Mouse (Mus musculus) cortical plate, adult 2 months (tissue): ENCODE data around the gene Ak8. TPM values are rescaled to one million over a fixed set of nuclear protein-coding genes. Genes with fewer than 3 reads are reported as not detected.

ENCODE experiments used
- H3K27ac ChIP-seq: fragments of 200-500 bp; 2 replicates; pipeline ENCODE4 v1.5.1; 2012; ENCODE audit warnings: low read length, control low read depth, inconsistent platforms; ENCODE audit not compliant: insufficient read depth
- H3K4me1 ChIP-seq: fragments of 200-500 bp; 2 replicates; pipeline ENCODE4 v1.6.1; 2011; ENCODE audit warnings: low read length; ENCODE audit not compliant: control insufficient read depth, insufficient read depth
- H3K4me3 ChIP-seq: fragments of 200-500 bp; 2 replicates; pipeline ENCODE4 v1.5.1; 2011; ENCODE audit warnings: mild to moderate bottlenecking, low read length, control low read depth; ENCODE audit not compliant: insufficient read depth
- CTCF ChIP-seq: fragments of 200-500 bp; IDR thresholded peaks from 2 replicates; pipeline ENCODE4 v1.5.1; 2011; ENCODE audit warnings: mild to moderate bottlenecking, control low read depth, low read length; ENCODE audit not compliant: insufficient read depth; ENCODE audit errors: extremely low read depth
- POLR2A ChIP-seq: fragments of 200-500 bp; IDR thresholded peaks from 2 replicates; pipeline ENCODE4 v1.6.1; 2011; ENCODE audit warnings: mild to moderate bottlenecking, low read length, control low read depth; ENCODE audit not compliant: insufficient read depth; ENCODE audit errors: extremely low read depth
- polyA plus RNA-seq: library from polyadenylated mRNA; depleted of rRNA; stranded (reverse); fragments of >200 nt; gene quantifications from 2 replicates; pipeline ENCODE4 v1.2.3, GENCODE M21; 2012; rRNA removed

Gene Ak8
- polyA plus RNA-seq, 1 experiment, result 2.2 TPM

DNA sequence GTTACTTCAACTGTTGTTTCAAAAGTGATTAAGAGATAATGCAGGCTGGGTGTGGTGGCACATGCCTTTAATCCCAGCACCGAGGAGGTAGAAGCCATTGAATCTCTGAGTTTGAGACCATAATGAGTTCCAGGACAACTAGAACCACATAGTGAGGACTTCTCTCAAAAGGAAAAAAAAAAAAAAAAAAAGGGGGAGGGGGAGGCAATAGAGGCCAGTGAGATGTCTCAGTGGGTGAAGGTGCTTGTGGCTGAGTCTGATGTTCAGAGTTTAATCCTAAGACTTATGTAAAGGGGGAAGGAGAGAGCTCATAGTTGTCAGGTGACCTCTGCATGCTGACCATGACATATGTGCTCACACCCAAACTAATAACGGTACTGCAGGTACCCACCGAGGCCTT lies 142.1 kb downstream of the Ak8 start:
- Histone ChIP-seq H3K27ac (no peak overlapping the region), H3K4me3 (no peak overlapping the region), H3K4me1 (peaks cover 3% of the 10 kb centered on the region; the same call in 1 of the 2 replicates)
- TF ChIP-seq POLR2A, result no peak
- no peak for TF ChIP-seq CTCF

- no peak overlapping the region for H3K27ac ChIP-seq
- no peaks in the 10 kb centered on the region for H3K4me1 ChIP-seq
- H3K4me3 ChIP-seq, result no peak overlapping the region
- TF ChIP-seq POLR2A, result no peak
- TF ChIP-seq CTCF, result no peak
Measured at GRCm38 (mm10) chr2:28848879-28849278, 148.9 kb downstream of the Ak8 start.

- TF ChIP-seq POLR2A, result no peak
- H3K4me1 ChIP-seq, result no peaks in the 10 kb centered on the region
- H3K27ac ChIP-seq, result no peak overlapping the region
- H3K4me3 ChIP-seq, result no peak overlapping the region
Measured at GRCm38 (mm10) chr2:28852594-28852993, 152.6 kb downstream of the Ak8 start.

GRCm38 (mm10) chr2:28855773-28856172 lies 155.8 kb downstream of the Ak8 start:
- no peak overlapping the region for H3K4me3 ChIP-seq
- TF ChIP-seq POLR2A (no peak), CTCF (no peak)
- H3K4me1 ChIP-seq, result no peaks in the 10 kb centered on the region
- H3K27ac ChIP-seq, result no peak overlapping the region

DNA sequence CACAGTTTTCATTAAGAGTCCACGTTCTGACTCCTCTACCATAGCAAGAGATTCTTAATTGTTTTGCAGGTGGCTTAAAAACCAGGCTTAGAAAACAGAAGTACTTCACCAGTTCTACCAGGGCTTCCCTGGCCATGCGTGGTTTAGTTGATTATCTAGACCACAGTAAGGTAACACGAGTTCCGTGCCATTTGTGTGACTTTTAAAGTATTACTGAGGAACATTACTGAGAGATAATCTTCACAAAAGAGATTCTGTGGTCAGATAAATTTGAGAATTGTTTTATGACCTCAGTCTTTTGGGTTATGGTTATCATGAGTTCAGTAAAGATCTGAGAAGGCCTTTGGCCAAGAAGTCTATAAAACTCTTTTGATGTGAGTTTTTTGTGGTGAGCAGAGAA lies 159.3 kb downstream of the Ak8 start:
- Histone ChIP-seq H3K4me1 (no peaks in the 10 kb centered on the region), H3K4me3 (no peak overlapping the region), H3K27ac (no peak overlapping the region)
- no peak for TF ChIP-seq POLR2A
- TF ChIP-seq CTCF, result no peak

DNA sequence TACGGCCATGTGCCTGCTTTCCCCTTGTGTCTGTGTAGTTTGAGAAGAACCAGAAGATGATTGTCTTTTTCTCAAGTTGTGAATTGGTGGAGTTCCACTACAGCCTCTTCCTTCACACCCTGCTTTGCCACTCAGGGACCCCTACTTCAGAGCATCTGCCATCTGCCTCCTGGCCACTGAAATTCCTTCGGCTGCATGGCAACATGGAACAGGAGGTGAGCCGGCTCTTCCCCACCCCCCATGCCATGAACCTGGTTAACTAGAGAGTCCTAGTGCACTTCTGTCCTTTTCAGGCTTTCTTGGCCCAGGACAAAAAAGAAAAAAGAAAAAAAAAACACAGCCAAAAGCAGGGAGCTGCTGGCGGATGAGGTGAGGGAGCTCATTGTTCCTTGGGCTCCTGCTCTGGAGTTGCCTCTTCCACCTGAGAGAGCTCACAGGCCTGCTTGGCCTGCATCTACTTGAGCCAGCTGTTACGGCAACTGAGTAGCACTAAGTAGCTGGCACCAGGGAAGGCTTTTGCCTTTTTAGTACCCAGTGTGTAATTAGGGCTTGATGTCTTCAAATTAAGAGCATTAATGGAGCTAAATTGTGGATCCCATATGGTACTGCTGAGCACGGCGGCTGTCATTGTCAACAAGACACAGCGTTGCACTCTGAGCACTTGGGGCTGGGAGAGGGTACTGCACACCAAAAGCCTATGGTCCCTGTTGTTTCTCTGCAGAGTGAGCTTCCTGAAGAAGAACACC lies 160.9 kb downstream of the Ak8 start:
- Histone ChIP-seq H3K4me3 (no peak overlapping the region), H3K4me1 (no peaks in the 10 kb centered on the region), H3K27ac (no peak overlapping the region)
- TF ChIP-seq POLR2A (no peak), CTCF (no peak)

Other genes with a start within 250 kb of the Ak8 start
- 2.7 and 4.4 TPM in 2 replicates for gene 1700007K13Rik, start 233.8 kb upstream of the Ak8 start, polyA plus RNA-seq
- 37.2 and 38.8 TPM in 2 replicates for gene Mrps2, start 232.1 kb upstream of the Ak8 start, polyA plus RNA-seq
- 1.8 and 2.0 TPM in 2 replicates for gene Gbgt1, start 203.3 kb upstream of the Ak8 start, polyA plus RNA-seq
- 0.79 TPM in 1 of 2 replicates, not detected in the other for gene Gm10134, start 194.1 kb upstream of the Ak8 start, polyA plus RNA-seq
- 107 and 112 TPM in 2 replicates for gene Ralgds, start 187.0 kb upstream of the Ak8 start, polyA plus RNA-seq
- gene Cel, start 136.8 kb upstream of the Ak8 start, polyA plus RNA-seq, result 0.06 and 0.08 TPM in 2 replicates
- 20.7 and 23.3 TPM in 2 replicates for gene Gtf3c5, start 116.4 kb upstream of the Ak8 start, polyA plus RNA-seq
- gene Gfi1b, start 78.2 kb upstream of the Ak8 start, polyA plus RNA-seq, result not detected in 2 replicates
- gene Tsc1, start 58.9 kb upstream of the Ak8 start, polyA plus RNA-seq, result 36.1 and 38.7 TPM in 2 replicates
- gene Spaca9, start 437 bp upstream of the Ak8 start, polyA plus RNA-seq, result 0.29 and 0.38 TPM in 2 replicates
- gene Gtf3c4, start 140.2 kb downstream of the Ak8 start, polyA plus RNA-seq, result 12.6 and 12.9 TPM in 2 replicates
- gene Ddx31, start 140.2 kb downstream of the Ak8 start, polyA plus RNA-seq, result 4.9 and 5.7 TPM in 2 replicates
- 0.04 TPM in 1 of 2 replicates, not detected in the other for gene Barhl1, start 216.5 kb downstream of the Ak8 start, polyA plus RNA-seq